In the genomic region with DNA sequence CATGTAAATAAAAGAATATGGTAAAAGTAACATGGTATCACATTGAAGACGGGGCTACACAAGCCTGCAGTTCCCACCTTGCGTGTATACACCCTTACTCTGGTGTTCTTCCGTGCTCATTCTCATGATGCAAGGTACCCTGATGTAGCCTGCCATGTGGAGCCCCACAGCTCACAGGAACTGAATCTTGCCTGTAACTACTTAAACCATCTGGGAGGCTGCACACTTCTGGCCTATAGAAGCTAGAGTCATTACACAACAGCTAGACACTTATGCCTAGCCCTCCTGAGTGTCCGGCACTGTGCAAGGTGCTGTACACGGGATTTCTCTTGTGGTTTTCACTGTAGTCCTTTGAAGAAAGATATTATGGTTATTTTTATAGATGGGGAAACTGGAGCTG, we compare ENCODE assay signal across 35 mouse cellular contexts.
DNase-seq lines count a peak whose midpoint lies in the region; ATAC-seq and TF ChIP-seq lines count a peak whose summit lies in the region.
"Had no signal": no experiment of that assay in that cellular context is flagged by ENCODE, and none has a peak within 500 bp of the region (broad histone marks: within the 10 kb centered on the region; RNA-seq: fewer than 3 reads in every experiment).

No protein-coding gene starts in this region.

- WGBS in limb, embryonic 15.5 days: 76% methylated on average over 5 of the region's 5 CpGs
- 90% methylated on average over 5 of the region's 5 CpGs for WGBS in limb, embryonic 10.5 days
- WGBS in midbrain, postnatal 0 days: 92% methylated on average over 5 of the region's 5 CpGs

- no peak for ATAC-seq in limb, embryonic 15.5 days (ENCODE audit: insufficient number of reproducible peaks, low FRiP score, low TSS enrichment, low read depth)
- peak; percentile 73 for ATAC-seq in megakaryocyte progenitor cell, adult 5-6 weeks (replicated peaks; ENCODE audit: poor library complexity)
- ATAC-seq in midbrain, postnatal 0 days (ENCODE audit: low FRiP score): no peak
- no peak for ATAC-seq in erythroblast, adult 5-6 weeks (replicated peaks; ENCODE audit: low FRiP score, poor library complexity, severe bottlenecking)
- ATAC-seq: forebrain, embryonic 16.5 days; inflammation-experienced regulatory T-cells, adult 6 months; midbrain, embryonic 15.5 days had no signal

- peaks cover 11% of the 10 kb centered on the region for H3K4me1 ChIP-seq in limb, embryonic 15.5 days
- peaks cover 11% of the 10 kb centered on the region for H3K4me1 ChIP-seq in limb, embryonic 10.5 days
- no peaks in the 10 kb centered on the region for H3K4me1 ChIP-seq in midbrain, postnatal 0 days (ENCODE audit: insufficient read depth, low read length)
- H3K4me1 ChIP-seq: neural tube, embryonic 12.5 days had no signal

- no peak overlapping the region for H3K4me3 ChIP-seq in limb, embryonic 15.5 days
- no peak overlapping the region for H3K4me3 ChIP-seq in limb, embryonic 10.5 days
- H3K4me3 ChIP-seq in midbrain, postnatal 0 days (ENCODE audit: low read depth, low read length): no peak overlapping the region
- H3K4me3 ChIP-seq: embryonic facial prominence, embryonic 13.5 days; erythroblast, embryonic 14.5 days; gastrocnemius, adult 2 months; heart, adult 2 months; heart, embryonic 13.5 days; hindbrain, embryonic 10.5 days; hindbrain, embryonic 15.5 days; kidney, embryonic 15.5 days; left cerebral cortex, adult 2 months; midbrain, embryonic 10.5 days; midbrain, embryonic 15.5 days; myocyte; neural tube, embryonic 12.5 days had no signal

- no peaks in the 10 kb centered on the region for H3K27me3 ChIP-seq in limb, embryonic 15.5 days
- no peaks in the 10 kb centered on the region for H3K27me3 ChIP-seq in limb, embryonic 10.5 days (ENCODE audit: low read depth, poor library complexity, severe bottlenecking)
- H3K27me3 ChIP-seq in midbrain, postnatal 0 days (ENCODE audit: insufficient read depth, low read length): no peaks in the 10 kb centered on the region
- H3K27me3 ChIP-seq: embryonic facial prominence, embryonic 13.5 days; heart, embryonic 13.5 days; hindbrain, embryonic 15.5 days; kidney, embryonic 15.5 days; midbrain, embryonic 15.5 days; neural tube, embryonic 12.5 days had no signal

- H3K9me3 ChIP-seq in limb, embryonic 15.5 days: no peaks in the 10 kb centered on the region
- H3K9me3 ChIP-seq in limb, embryonic 10.5 days (replicated peaks): no peaks in the 10 kb centered on the region
- H3K9me3 ChIP-seq in midbrain, postnatal 0 days (ENCODE audit: low read length): no peaks in the 10 kb centered on the region
- H3K9me3 ChIP-seq: embryonic facial prominence, embryonic 13.5 days; G1E; hindbrain, embryonic 10.5 days; hindbrain, embryonic 15.5 days; kidney, embryonic 15.5 days; midbrain, embryonic 10.5 days; midbrain, embryonic 15.5 days; neural tube, embryonic 12.5 days had no signal

- H3K27ac ChIP-seq in limb, embryonic 15.5 days: 0 out of 2 replicates have a peak overlapping the region, but pooled peaks have one; percentile 1
- H3K27ac ChIP-seq in limb, embryonic 10.5 days: no peak overlapping the region
- H3K27ac ChIP-seq in midbrain, postnatal 0 days (ENCODE audit: low read depth, low read length): no peak overlapping the region
- H3K27ac ChIP-seq: embryonic facial prominence, embryonic 13.5 days; gastrocnemius, adult 2 months; heart, adult 2 months; heart, embryonic 13.5 days; hindbrain, embryonic 10.5 days; hindbrain, embryonic 15.5 days; kidney, embryonic 15.5 days; left cerebral cortex, adult 2 months; macrophage; midbrain, embryonic 10.5 days; midbrain, embryonic 15.5 days; neural tube, embryonic 12.5 days had no signal

- H3K4me2 ChIP-seq in limb, embryonic 15.5 days: no peak overlapping the region
- H3K4me2 ChIP-seq in midbrain, postnatal 0 days (ENCODE audit: low read depth, low read length, poor library complexity, severe bottlenecking): no peak overlapping the region
- H3K4me2 ChIP-seq: embryonic facial prominence, embryonic 13.5 days; heart, embryonic 13.5 days; hindbrain, embryonic 15.5 days; kidney, embryonic 15.5 days; midbrain, embryonic 15.5 days; neural tube, embryonic 12.5 days had no signal

- no peaks in the 10 kb centered on the region for H3K36me3 ChIP-seq in limb, embryonic 15.5 days
- H3K36me3 ChIP-seq in limb, embryonic 10.5 days: no peaks in the 10 kb centered on the region
- no peaks in the 10 kb centered on the region for H3K36me3 ChIP-seq in midbrain, postnatal 0 days (ENCODE audit: insufficient read depth, low read length)
- H3K36me3 ChIP-seq: embryonic facial prominence, embryonic 13.5 days; G1E; heart, embryonic 13.5 days; hindbrain, embryonic 10.5 days; hindbrain, embryonic 15.5 days; kidney, embryonic 15.5 days; midbrain, embryonic 10.5 days; midbrain, embryonic 15.5 days; neural tube, embryonic 12.5 days had no signal

- no peak for DNase-seq in limb, embryonic 10.5 days (ENCODE audit: low spot score)
- DNase-seq in thymus, postnatal 4 days: peak; percentile 3
- no peak for DNase-seq in thymus, postnatal 0 days (ENCODE audit: low spot score)
- DNase-seq in midbrain, postnatal 0 days (ENCODE audit: low spot score): no peak
- DNase-seq: adrenal gland, postnatal 10 days; cerebellum, adult 11 months; cerebellum, adult 9-11 months; gastrocnemius, adult 2 months; gastrocnemius, postnatal 36 days; heart, adult 2 months; heart, postnatal 10 days; kidney, adult 18-20 months; kidney, postnatal 25 days; left cerebral cortex, postnatal 4 days; right cerebral cortex, adult 18-20 months; spleen, adult 18-20 months; thymus, postnatal 14 days had no signal

- no peak overlapping the region for H3K9ac ChIP-seq in limb, embryonic 15.5 days
- no peak overlapping the region for H3K9ac ChIP-seq in midbrain, postnatal 0 days (replicated peaks; ENCODE audit: low read length, poor library complexity, severe bottlenecking)
- H3K9ac ChIP-seq: embryonic facial prominence, embryonic 13.5 days; heart, embryonic 13.5 days; hindbrain, embryonic 15.5 days; kidney, embryonic 15.5 days; midbrain, embryonic 15.5 days; neural tube, embryonic 12.5 days had no signal

- TF ChIP-seq CTCF in midbrain, postnatal 0 days (IDR thresholded peaks at IDR 0.05): no peak
